In genomic region chr11:7116647-7117046, GRCm38 (mm10) we compare ENCODE assay signal across 25 mouse cellular contexts. TPM values are rescaled to one million over a fixed set of nuclear protein-coding genes. Genes with fewer than 3 reads are reported as not detected.
A peak's percentile ranks its signal among the peaks of the same experiment; 100 is the strongest.
DNase-seq lines count a peak whose midpoint lies in the region; ATAC-seq and TF ChIP-seq lines count a peak whose summit lies in the region.
"Had no signal": no experiment of that assay in that cellular context is flagged by ENCODE, and none has a peak within 500 bp of the region (broad histone marks: within the 10 kb centered on the region; RNA-seq: fewer than 3 reads in every experiment).

No protein-coding gene starts in this region.

- H3K36me3 ChIP-seq in intestine, embryonic 14.5 days (ENCODE audit: control insufficient read depth, insufficient read depth, low read length) = no peaks in the 10 kb centered on the region
- H3K36me3 ChIP-seq in intestine, postnatal 0 days (ENCODE audit: control insufficient read depth, insufficient read depth) = no peaks in the 10 kb centered on the region
- H3K36me3 ChIP-seq in midbrain, embryonic 14.5 days (ENCODE audit: control insufficient read depth, insufficient read depth, low read length) = no peaks in the 10 kb centered on the region
- H3K36me3 ChIP-seq in midbrain, postnatal 0 days (ENCODE audit: insufficient read depth, low read length) = no peaks in the 10 kb centered on the region
- no peaks in the 10 kb centered on the region for H3K36me3 ChIP-seq in intestine, embryonic 16.5 days (ENCODE audit: control insufficient read depth, insufficient read depth, low read length)
- H3K36me3 ChIP-seq: forebrain, embryonic 10.5 days; heart, embryonic 12.5 days; heart, embryonic 15.5 days; hindbrain, embryonic 10.5 days had no signal

- 70% methylated on average over 2 of the region's 2 CpGs for WGBS in intestine, embryonic 14.5 days
- 84% methylated on average over 2 of the region's 2 CpGs for WGBS in intestine, postnatal 0 days
- WGBS in midbrain, embryonic 14.5 days = 62% methylated on average over 2 of the region's 2 CpGs
- WGBS in midbrain, postnatal 0 days = 55% methylated on average over 2 of the region's 2 CpGs
- 57% methylated on average over 2 of the region's 2 CpGs for WGBS in intestine, embryonic 16.5 days

- no peaks in the 10 kb centered on the region for H3K27me3 ChIP-seq in intestine, embryonic 14.5 days (replicated peaks; ENCODE audit: control insufficient read depth, insufficient read depth, low read length)
- no peaks in the 10 kb centered on the region for H3K27me3 ChIP-seq in intestine, postnatal 0 days (replicated peaks; ENCODE audit: control insufficient read depth, insufficient read depth, low read length)
- no peaks in the 10 kb centered on the region for H3K27me3 ChIP-seq in midbrain, embryonic 14.5 days (ENCODE audit: control insufficient read depth, insufficient read depth, low read length)
- no peaks in the 10 kb centered on the region for H3K27me3 ChIP-seq in midbrain, postnatal 0 days (ENCODE audit: insufficient read depth, low read length)
- no peaks in the 10 kb centered on the region for H3K27me3 ChIP-seq in intestine, embryonic 16.5 days (replicated peaks; ENCODE audit: control insufficient read depth, insufficient read depth, low read length)
- H3K27me3 ChIP-seq: forebrain, embryonic 13.5 days; heart, embryonic 12.5 days; heart, embryonic 15.5 days had no signal

- 0 out of 2 replicates have a peak, but pooled peaks have one; percentile 20 for ATAC-seq in intestine, embryonic 14.5 days (replicated peaks; ENCODE audit: low FRiP score, low TSS enrichment, low read depth)
- no peak for ATAC-seq in intestine, postnatal 0 days
- no peak for ATAC-seq in midbrain, embryonic 14.5 days (ENCODE audit: low FRiP score, low TSS enrichment)
- ATAC-seq in midbrain, postnatal 0 days (ENCODE audit: low FRiP score) = no peak
- peak; percentile 56; the same call in 1 of the 2 replicates for ATAC-seq in intestine, embryonic 16.5 days
- ATAC-seq: CD4-positive, CD25-positive, alpha-beta regulatory T cell, adult 4 months; forebrain, embryonic 13.5 days; forebrain, embryonic 16.5 days had no signal

- DNase-seq in intestine, embryonic 14.5 days (ENCODE audit: low spot score) = no peak
- DNase-seq in midbrain, embryonic 14.5 days = peak; percentile 19
- no peak for DNase-seq in midbrain, postnatal 0 days (ENCODE audit: low spot score)
- DNase-seq in spleen, postnatal 10 days (ENCODE audit: low spot score in 2 of 2) = no peak
- DNase-seq: adrenal gland, adult 2 months; adrenal gland, postnatal 14 days; cerebellum, adult 11-12 months; cerebellum, adult 8-10 months; cerebellum, postnatal 10 days; cerebellum, postnatal 36 days; gastrocnemius, postnatal 10 days; gastrocnemius, postnatal 36 days; heart, postnatal 10 days; heart, postnatal 36 days had no signal

- H3K9me3 ChIP-seq in intestine, embryonic 14.5 days (ENCODE audit: control insufficient read depth, low read length) = no peaks in the 10 kb centered on the region
- H3K9me3 ChIP-seq in intestine, postnatal 0 days (ENCODE audit: control insufficient read depth) = no peaks in the 10 kb centered on the region
- H3K9me3 ChIP-seq in midbrain, embryonic 14.5 days (ENCODE audit: control insufficient read depth, low read length) = no peaks in the 10 kb centered on the region
- H3K9me3 ChIP-seq in midbrain, postnatal 0 days (ENCODE audit: low read length) = no peaks in the 10 kb centered on the region
- H3K9me3 ChIP-seq in intestine, embryonic 16.5 days (ENCODE audit: control insufficient read depth, low read length) = no peaks in the 10 kb centered on the region
- H3K9me3 ChIP-seq: forebrain, embryonic 10.5 days; forebrain, embryonic 13.5 days; heart, embryonic 12.5 days; heart, embryonic 15.5 days; hindbrain, embryonic 10.5 days had no signal

- H3K4me1 ChIP-seq in intestine, embryonic 14.5 days (replicated peaks; ENCODE audit: control insufficient read depth, insufficient read depth, low read length) = 0 out of 2 replicates have a peak, but pooled peaks cover 4% of the 10 kb centered on the region
- no peaks in the 10 kb centered on the region for H3K4me1 ChIP-seq in intestine, postnatal 0 days (replicated peaks; ENCODE audit: control insufficient read depth, insufficient read depth, low read length)
- 0 out of 2 replicates have a peak, but pooled peaks cover 6% of the 10 kb centered on the region for H3K4me1 ChIP-seq in midbrain, embryonic 14.5 days (ENCODE audit: control insufficient read depth, insufficient read depth, low read length)
- H3K4me1 ChIP-seq in midbrain, postnatal 0 days (ENCODE audit: insufficient read depth, low read length) = 0 out of 2 replicates have a peak, but pooled peaks cover 7% of the 10 kb centered on the region
- H3K4me1 ChIP-seq in intestine, embryonic 16.5 days (ENCODE audit: control insufficient read depth, insufficient read depth, low read length) = no peaks in the 10 kb centered on the region

- H3K4me3 ChIP-seq in intestine, embryonic 14.5 days (ENCODE audit: low read depth, low read length) = no peak overlapping the region
- H3K4me3 ChIP-seq in intestine, postnatal 0 days (ENCODE audit: low read depth, low read length) = no peak overlapping the region
- no peak overlapping the region for H3K4me3 ChIP-seq in midbrain, embryonic 14.5 days (replicated peaks; ENCODE audit: low read depth, low read length)
- H3K4me3 ChIP-seq in midbrain, postnatal 0 days (ENCODE audit: low read depth, low read length) = no peak overlapping the region
- no peak overlapping the region for H3K4me3 ChIP-seq in intestine, embryonic 16.5 days (ENCODE audit: low read length)
- H3K4me3 ChIP-seq: forebrain, embryonic 10.5 days; forebrain, embryonic 13.5 days; heart, embryonic 12.5 days; heart, embryonic 15.5 days; hindbrain, embryonic 10.5 days had no signal

- H3K4me2 ChIP-seq in intestine, embryonic 14.5 days (ENCODE audit: low read length) = no peak overlapping the region
- no peak overlapping the region for H3K4me2 ChIP-seq in intestine, postnatal 0 days (replicated peaks; ENCODE audit: low read depth)
- H3K4me2 ChIP-seq in midbrain, embryonic 14.5 days (ENCODE audit: low read length) = no peak overlapping the region
- no peak overlapping the region for H3K4me2 ChIP-seq in midbrain, postnatal 0 days (ENCODE audit: low read depth, low read length, poor library complexity, severe bottlenecking)
- no peak overlapping the region for H3K4me2 ChIP-seq in intestine, embryonic 16.5 days (ENCODE audit: low read depth, low read length)
- H3K4me2 ChIP-seq: forebrain, embryonic 13.5 days; heart, embryonic 12.5 days; heart, embryonic 15.5 days; hindbrain, embryonic 14.5 days had no signal

- no peak overlapping the region for H3K9ac ChIP-seq in intestine, embryonic 14.5 days (ENCODE audit: low read length)
- no peak overlapping the region for H3K9ac ChIP-seq in intestine, postnatal 0 days (ENCODE audit: low read depth, low read length)
- no peak overlapping the region for H3K9ac ChIP-seq in midbrain, embryonic 14.5 days (replicated peaks; ENCODE audit: low read length)
- no peak overlapping the region for H3K9ac ChIP-seq in midbrain, postnatal 0 days (replicated peaks; ENCODE audit: low read length, poor library complexity, severe bottlenecking)
- no peak overlapping the region for H3K9ac ChIP-seq in intestine, embryonic 16.5 days (ENCODE audit: low read depth, low read length)
- H3K9ac ChIP-seq: forebrain, embryonic 13.5 days; heart, embryonic 12.5 days; heart, embryonic 15.5 days; hindbrain, embryonic 14.5 days had no signal

- no peak overlapping the region for H3K27ac ChIP-seq in intestine, embryonic 14.5 days (ENCODE audit: low read depth)
- H3K27ac ChIP-seq in intestine, postnatal 0 days (ENCODE audit: low read depth, low read length) = no peak overlapping the region
- no peak overlapping the region for H3K27ac ChIP-seq in midbrain, embryonic 14.5 days (replicated peaks; ENCODE audit: low read depth, low read length)
- H3K27ac ChIP-seq in midbrain, postnatal 0 days (ENCODE audit: low read depth, low read length) = no peak overlapping the region
- H3K27ac ChIP-seq in intestine, embryonic 16.5 days (ENCODE audit: low read length) = no peak overlapping the region
- H3K27ac ChIP-seq: forebrain, embryonic 10.5 days; forebrain, embryonic 13.5 days; heart, embryonic 15.5 days; hindbrain, embryonic 10.5 days; hindbrain, embryonic 14.5 days had no signal

- TF ChIP-seq CTCF in intestine, postnatal 0 days (IDR thresholded peaks at IDR 0.05; ENCODE audit: low read depth) = no peak
- TF ChIP-seq CTCF in midbrain, postnatal 0 days (IDR thresholded peaks at IDR 0.05) = no peak

RNA-seq across cellular contexts. Expression of gene Adcy1, which starts 53.4 kb away (rescaled TPM):
- 1.9 and 2.1 TPM in 2 replicates for polyA plus RNA-seq in intestine, embryonic 14.5 days (2014; fragmentation: Nextera tagmentation; extraction: Ambion mirVana)
- polyA plus RNA-seq in intestine, postnatal 0 days (2015; fragmentation: Nextera tagmentation; extraction: Ambion mirVana) = 0.40 and 0.52 TPM in 2 replicates
- polyA plus RNA-seq in midbrain, embryonic 14.5 days (2014; fragmentation: Nextera tagmentation; extraction: Ambion mirVana) = 9.9 and 10.7 TPM in 2 replicates
- total RNA-seq in midbrain, postnatal 0 days (2014; rRNA removed) = 140 and 142 TPM in 2 replicates
- 12.2 and 12.6 TPM in 2 replicates for polyA plus RNA-seq in midbrain, postnatal 0 days (2015; fragmentation: Nextera tagmentation; extraction: Ambion mirVana)
- polyA plus RNA-seq in intestine, embryonic 16.5 days (2015; fragmentation: Nextera tagmentation; extraction: Ambion mirVana) = 0.68 and 0.72 TPM in 2 replicates
- total RNA-seq: granulocyte monocyte progenitor cell, adult 5-6 weeks had no signal
- polyA plus RNA-seq: CD4-positive, CD25-positive, alpha-beta regulatory T cell, adult 4 months had no signal

Comparison
In these comparisons a context has a peak if more than half of its experiments do, and no peak if none do; other contexts are left out.
1. ATAC-seq: peak in intestine, embryonic 14.5 days (single experiment) and intestine, embryonic 16.5 days (single experiment); none in intestine, postnatal 0 days (single experiment), midbrain, embryonic 14.5 days (single experiment) and midbrain, postnatal 0 days (single experiment).